Mouse (Mus musculus): ENCODE data around the gene Nr4a3. TPM values are rescaled to one million over a fixed set of nuclear protein-coding genes. Genes with fewer than 3 reads are reported as not detected.

The Nr4a3 gene
- total RNA-seq (2021): 10 to 100 TPM; 28.0 to 54.2 TPM
- long read RNA-seq, experiment 1, partial matches to known transcripts: 0 of 12 reads
- long read RNA-seq, experiment 1, other reads (novel, unspliced or antisense): 12 of 12 reads
- long read RNA-seq, experiment 2, partial matches to known transcripts: 3 of 3 reads
- long read RNA-seq, experiment 2, other reads (novel, unspliced or antisense): 0 of 3 reads

GRCm38 (mm10) chr4:48044491-48045211, at the start of gene Nr4a3:
TSS of gene Nr4a3 (plus strand) at chr4:48045153.
- peak; percentile 92 for DNase-seq

DNA sequence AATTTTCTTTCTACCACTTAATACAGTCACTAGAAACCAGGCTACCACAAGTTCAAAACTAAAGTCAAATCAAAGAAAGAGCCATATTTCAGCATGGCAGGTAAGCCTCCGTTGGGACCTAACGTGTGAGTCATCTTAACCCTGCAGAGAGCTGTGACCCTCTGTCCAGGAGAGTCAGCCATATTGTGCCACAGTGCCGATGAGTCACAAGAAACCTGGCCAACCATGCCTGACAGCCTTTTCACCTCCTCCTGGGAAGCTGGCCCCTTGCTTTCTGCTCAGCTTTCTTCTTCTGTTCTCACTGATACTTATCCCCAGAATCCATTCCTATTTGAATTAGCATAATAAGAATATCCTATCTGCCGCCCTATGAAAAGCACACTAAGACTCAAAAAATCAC, 42.0 kb upstream of the Nr4a3 start:
- no peak for DNase-seq

DNA sequence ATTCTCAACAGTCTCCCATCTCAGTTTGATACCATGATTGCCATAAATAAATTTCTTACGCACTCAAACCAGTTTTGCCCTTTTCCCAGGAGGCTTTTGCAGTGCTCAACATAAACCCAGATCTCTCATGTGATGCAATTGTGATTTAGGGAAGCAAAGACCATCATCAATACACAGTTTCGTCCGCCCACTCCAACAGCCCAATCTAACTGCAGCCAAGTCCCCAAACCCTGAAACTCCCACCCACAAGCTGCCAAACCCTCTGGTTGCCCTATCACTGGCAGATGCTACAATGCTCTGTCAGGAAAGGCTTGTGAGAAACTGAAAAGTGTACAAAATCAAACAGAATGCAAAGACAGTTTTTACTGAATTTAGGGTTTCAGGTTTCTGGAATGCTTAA, 41.5 kb upstream of the Nr4a3 start:
- no peak for DNase-seq

GRCm38 (mm10) chr4:48006355-48006754, 38.6 kb upstream of the Nr4a3 start:
- no peak for DNase-seq

- DNase-seq: no peak
Measured at GRCm38 (mm10) chr4:48012209-48012608, 32.7 kb upstream of the Nr4a3 start.

- no peak for DNase-seq
Measured at GRCm38 (mm10) chr4:48022966-48023365, 22.0 kb upstream of the Nr4a3 start.

DNA sequence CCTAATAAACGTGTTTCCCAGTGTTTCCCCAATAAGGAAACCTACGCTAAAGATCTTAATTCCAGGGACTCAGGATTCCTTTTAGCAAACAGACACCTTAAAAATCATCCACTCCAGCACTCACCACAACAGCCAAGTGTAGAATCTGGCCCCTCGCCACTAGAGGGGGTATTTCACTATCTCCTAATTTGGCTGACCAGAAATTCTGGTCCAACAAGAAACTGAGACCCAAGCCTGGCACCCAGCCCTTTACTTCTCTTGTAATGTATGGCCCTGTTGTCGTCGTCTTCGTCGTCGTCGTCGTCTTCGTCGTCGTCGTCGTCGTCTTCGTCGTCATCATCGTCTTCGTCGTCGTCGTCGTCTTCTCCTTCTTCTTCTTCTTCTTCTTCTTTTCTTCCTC, 15.3 kb upstream of the Nr4a3 start:
- peak; percentile 51 for DNase-seq

GRCm38 (mm10) chr4:48034287-48034686, 10.7 kb upstream of the Nr4a3 start:
- DNase-seq: no peak

DNA sequence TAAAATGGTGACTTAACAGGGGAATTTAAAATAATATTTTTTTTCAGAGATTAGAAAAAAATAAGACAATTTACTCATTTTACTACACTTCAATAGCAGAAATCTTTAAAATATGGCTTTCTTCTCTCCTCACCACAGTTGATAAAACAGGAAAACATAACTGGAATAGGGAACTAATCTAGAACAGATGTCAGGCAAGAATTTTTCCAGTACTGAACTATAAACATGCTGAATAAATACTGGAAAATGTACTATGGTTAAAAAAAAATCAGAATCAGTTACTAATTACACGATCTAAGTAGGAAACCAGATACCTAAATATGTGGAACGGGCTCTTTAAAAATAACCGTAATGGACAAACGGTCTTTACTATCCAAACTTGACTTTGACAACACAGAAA, 7.3 kb upstream of the Nr4a3 start:
- no peak for DNase-seq

- DNase-seq: no peak
Measured at GRCm38 (mm10) chr4:48038847-48039246, 6.1 kb upstream of the Nr4a3 start.

GRCm38 (mm10) chr4:48039736-48040135, 5.2 kb upstream of the Nr4a3 start:
- no peak for DNase-seq

DNA sequence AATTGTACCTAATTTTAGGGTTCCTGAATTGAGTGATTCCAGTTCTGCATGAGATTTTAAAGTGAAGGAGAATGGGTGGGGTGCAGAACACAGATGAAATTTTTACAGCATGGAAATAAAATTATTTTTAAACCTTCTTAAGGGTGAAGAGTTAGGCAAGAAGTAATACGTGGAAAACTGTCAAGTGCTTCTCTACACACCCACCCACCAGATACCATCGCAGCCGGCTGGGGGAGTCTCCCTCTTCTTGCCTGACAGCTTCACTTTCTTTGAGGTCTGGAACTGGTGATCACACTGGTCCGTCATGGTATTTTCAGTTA, 2.5 kb upstream of the Nr4a3 start:
- DNase-seq: no peak

- peak; percentile 97 for DNase-seq
Measured at GRCm38 (mm10) chr4:48042786-48043701, 1.9 kb upstream of the Nr4a3 start.

- DNase-seq: no peak
Measured at GRCm38 (mm10) chr4:48044141-48044490, 837 bp upstream of the Nr4a3 start.

DNA sequence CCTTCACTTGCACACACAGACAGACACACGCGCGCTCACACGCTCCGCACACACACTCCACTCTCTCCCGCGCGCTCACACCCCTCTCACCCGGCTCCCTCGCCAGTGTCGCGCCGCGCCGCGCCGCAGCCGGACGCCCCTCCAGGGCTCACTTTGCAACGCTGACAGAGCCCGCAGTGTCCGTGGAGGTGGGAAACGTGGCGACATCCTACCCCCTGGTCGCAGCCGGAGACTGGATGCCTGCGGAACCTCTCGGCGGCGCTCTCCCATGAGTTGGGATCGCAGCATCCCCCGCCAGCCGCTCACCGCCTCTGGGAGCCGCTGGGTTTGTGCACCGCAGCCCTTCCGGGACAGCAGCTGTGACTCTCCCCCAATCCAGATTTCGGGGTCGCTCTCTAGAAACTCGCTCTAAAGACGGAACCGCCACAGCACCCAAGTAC, 348 bp downstream of the Nr4a3 start:
- DNase-seq: peak; percentile 51

GRCm38 (mm10) chr4:48045721-48046460, 938 bp downstream of the Nr4a3 start:
- DNase-seq: peak; percentile 54

GRCm38 (mm10) chr4:48046461-48046901, 1.5 kb downstream of the Nr4a3 start:
- DNase-seq: peak; percentile 58

DNA sequence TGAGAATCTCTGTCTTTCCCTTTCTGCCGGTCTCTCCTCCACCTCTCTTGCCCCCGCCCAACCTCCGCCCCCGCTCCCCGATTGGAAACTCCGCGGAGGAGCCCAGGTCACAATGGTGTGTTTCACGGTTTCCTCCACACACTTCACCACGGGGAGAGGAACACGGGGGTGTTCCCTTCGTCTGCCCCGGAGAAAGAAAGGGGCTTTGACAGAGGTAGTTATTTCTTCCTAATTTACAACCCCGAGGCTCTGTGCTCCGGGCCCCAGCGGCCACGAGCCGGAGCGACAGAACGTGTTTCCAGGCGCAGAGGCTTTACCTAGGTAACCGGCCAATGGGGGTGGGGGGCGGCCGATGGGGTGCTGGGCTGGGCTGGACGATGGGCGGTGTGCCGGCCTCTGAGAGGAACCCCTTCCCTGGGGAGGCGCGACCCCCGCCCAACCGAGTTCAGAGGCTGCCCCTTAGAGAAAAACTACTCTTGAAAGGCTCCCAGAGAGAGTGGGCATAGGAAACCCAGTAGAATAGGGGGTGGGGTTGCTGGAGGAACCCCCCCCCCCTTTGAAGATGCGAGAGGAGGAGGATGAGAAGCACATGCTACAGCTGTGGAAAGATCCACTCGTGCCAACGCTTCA, 2.3 kb downstream of the Nr4a3 start:
- DNase-seq: peak; percentile 74

GRCm38 (mm10) chr4:48047766-48048371, 2.9 kb downstream of the Nr4a3 start:
- DNase-seq: peak; percentile 84

DNA sequence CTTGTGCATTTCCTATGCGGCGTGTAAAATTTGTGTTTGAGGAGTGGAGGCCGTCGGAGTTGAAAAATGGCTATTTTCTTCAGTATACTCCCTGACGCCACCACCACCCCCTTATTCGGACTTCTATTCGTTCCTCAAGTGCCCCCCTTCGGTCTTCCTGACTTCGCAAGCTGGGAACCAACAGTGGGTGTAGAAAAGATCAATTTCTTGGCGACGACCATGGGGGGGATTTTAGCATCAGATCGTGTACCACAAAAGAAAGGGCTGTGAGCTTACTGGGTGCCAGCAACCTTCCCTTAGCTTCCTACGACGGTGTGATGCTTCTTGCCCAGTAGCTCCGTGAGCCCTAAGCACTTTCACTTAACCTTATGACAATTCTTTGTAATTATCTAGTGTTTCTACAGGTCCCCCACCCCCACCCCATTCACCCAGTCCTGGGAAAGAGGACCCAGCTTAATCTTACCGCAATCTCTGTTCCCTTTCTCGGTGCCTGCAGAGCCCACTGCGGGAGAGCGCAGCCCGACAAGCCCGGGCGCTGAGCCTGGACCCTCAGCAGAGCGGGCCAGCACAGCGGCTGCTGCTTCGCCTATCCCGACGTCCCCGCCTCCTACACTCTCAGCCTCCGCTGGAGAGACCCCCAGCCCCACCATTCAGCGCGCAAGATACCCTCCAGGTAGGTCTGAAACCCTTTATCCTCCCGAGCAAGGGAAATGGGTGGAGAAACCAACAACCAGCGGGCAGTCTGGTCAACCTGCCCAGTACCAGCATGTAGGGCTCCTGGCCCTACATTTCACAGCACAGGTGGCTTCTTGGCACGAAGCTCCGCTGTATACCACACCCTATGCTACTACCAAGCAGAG, 3.7 kb downstream of the Nr4a3 start:
- peak; percentile 27 for DNase-seq
